Mouse (Mus musculus) testis, adult 2 months (tissue): ENCODE measurements around the gene Mpz. TPM values are rescaled to one million over a fixed set of nuclear protein-coding genes. Genes with fewer than 3 reads are reported as not detected.

Experiments
- H3K27ac ChIP-seq: fragments of 200-500 bp; 2 replicates; pipeline ENCODE4 v1.5.1; 2012; ENCODE audit warnings: low read depth, low read length; ENCODE audit not compliant: control insufficient read depth, insufficient read depth
- H3K27me3 ChIP-seq: fragments of 200-500 bp; 2 replicates; pipeline ENCODE4 v1.6.1; 2012; ENCODE audit warnings: mild to moderate bottlenecking, low read length, moderate library complexity; ENCODE audit not compliant: control insufficient read depth, insufficient read depth
- H3K36me3 ChIP-seq: fragments of 200-500 bp; 2 replicates; pipeline ENCODE4 v1.6.1; 2012; ENCODE audit warnings: mild to moderate bottlenecking, low read length; ENCODE audit not compliant: control insufficient read depth, insufficient read depth
- H3K4me1 ChIP-seq: fragments of 200-500 bp; 2 replicates; pipeline ENCODE4 v1.6.1; 2012; ENCODE audit warnings: low read length; ENCODE audit not compliant: control insufficient read depth, insufficient read depth
- H3K4me3 ChIP-seq: fragments of 200-500 bp; 2 replicates; pipeline ENCODE4 v1.5.1; 2012; ENCODE audit warnings: low read depth, mild to moderate bottlenecking, low read length, moderate library complexity, mixed read lengths; ENCODE audit not compliant: control insufficient read depth
- CTCF ChIP-seq: fragments of 200-500 bp; IDR thresholded peaks from 2 replicates; pipeline ENCODE4 v1.5.1; 2012; ENCODE audit warnings: low read depth, mild to moderate bottlenecking, inconsistent platforms, low read length, moderate library complexity; ENCODE audit not compliant: control insufficient read depth, insufficient read depth, insufficient replicate concordance
- POLR2A ChIP-seq: fragments of 200-500 bp; IDR thresholded peaks from 2 replicates; pipeline ENCODE4 v1.6.1; 2012; ENCODE audit warnings: low read depth, mild to moderate bottlenecking, inconsistent platforms, low read length, moderate library complexity; ENCODE audit not compliant: control insufficient read depth
- polyA plus RNA-seq: library from polyadenylated mRNA; depleted of rRNA; stranded (reverse); fragments of >200 nt; gene quantifications from 2 replicates; pipeline ENCODE4 v1.2.3, GENCODE M21; 2012

Mpz gene
- polyA plus RNA-seq, 1 experiment = 2.8 TPM

GRCm38 (mm10) chr1:171162526-171162925 lies 12.0 kb downstream of the Mpz start:
- no peaks in the 10 kb centered on the region for H3K27me3 ChIP-seq
- TF ChIP-seq CTCF (no peak), POLR2A (no peak)
- H3K4me3 ChIP-seq = no peak overlapping the region
- no peak overlapping the region for H3K27ac ChIP-seq
- peaks cover 8% of the 10 kb centered on the region for H3K4me1 ChIP-seq
- no peaks in the 10 kb centered on the region for H3K36me3 ChIP-seq

- H3K27me3 ChIP-seq = no peaks in the 10 kb centered on the region
- TF ChIP-seq POLR2A = no peak
- no peak for TF ChIP-seq CTCF
Measured at GRCm38 (mm10) chr1:171164258-171164657, 13.7 kb downstream of the Mpz start.

GRCm38 (mm10) chr1:171165629-171166345 lies 15.3 kb downstream of the Mpz start:
- Histone ChIP-seq H3K4me3 (no peak overlapping the region), H3K4me1 (peaks cover 2% of the 10 kb centered on the region; the same call in 1 of the 2 replicates), H3K36me3 (no peaks in the 10 kb centered on the region), H3K27me3 (no peaks in the 10 kb centered on the region), H3K27ac (no peak overlapping the region)
- TF ChIP-seq CTCF = no peak
- TF ChIP-seq POLR2A = no peak

More at GRCm38 (mm10) chr1:171164258-171164657, 13.7 kb downstream of the Mpz start:
- H3K4me3 ChIP-seq = no peak overlapping the region
- no peak overlapping the region for H3K27ac ChIP-seq
- peaks cover 8% of the 10 kb centered on the region for H3K4me1 ChIP-seq
- no peaks in the 10 kb centered on the region for H3K36me3 ChIP-seq

- no peak overlapping the region for H3K4me3 ChIP-seq
- no peak overlapping the region for H3K27ac ChIP-seq
- no peaks in the 10 kb centered on the region for H3K27me3 ChIP-seq
- peaks cover 2% of the 10 kb centered on the region; the same call in 1 of the 2 replicates for H3K4me1 ChIP-seq
- no peaks in the 10 kb centered on the region for H3K36me3 ChIP-seq
- TF ChIP-seq CTCF = no peak
Measured at GRCm38 (mm10) chr1:171168906-171169305, 18.4 kb downstream of the Mpz start.

GRCm38 (mm10) chr1:171169913-171170312 lies 19.4 kb downstream of the Mpz start:
- H3K27me3 ChIP-seq = no peaks in the 10 kb centered on the region
- H3K4me1 ChIP-seq = peaks cover 2% of the 10 kb centered on the region; the same call in 1 of the 2 replicates
- no peak overlapping the region for H3K27ac ChIP-seq
- H3K4me3 ChIP-seq = no peak overlapping the region
- TF ChIP-seq POLR2A (no peak), CTCF (no peak)
- H3K36me3 ChIP-seq = no peaks in the 10 kb centered on the region

- no peak overlapping the region for H3K4me3 ChIP-seq
- no peak overlapping the region for H3K27ac ChIP-seq
- TF ChIP-seq POLR2A = no peak
- no peak for TF ChIP-seq CTCF
- H3K27me3 ChIP-seq = no peaks in the 10 kb centered on the region
- no peaks in the 10 kb centered on the region for H3K36me3 ChIP-seq
- peaks cover 2% of the 10 kb centered on the region; the same call in 1 of the 2 replicates for H3K4me1 ChIP-seq
Measured at GRCm38 (mm10) chr1:171171138-171171537, 20.6 kb downstream of the Mpz start.

GRCm38 (mm10) chr1:171172779-171173178 lies 22.3 kb downstream of the Mpz start:
- no peaks in the 10 kb centered on the region for H3K27me3 ChIP-seq
- H3K36me3 ChIP-seq = no peaks in the 10 kb centered on the region
- peaks cover 2% of the 10 kb centered on the region; the same call in 1 of the 2 replicates for H3K4me1 ChIP-seq
- TF ChIP-seq CTCF (no peak), POLR2A (no peak)
- H3K4me3 ChIP-seq = no peak overlapping the region
- H3K27ac ChIP-seq = no peak overlapping the region
